Mouse (Mus musculus) G1E-ER4 (cell line): ENCODE data around the gene Olfr364-ps1. TPM values are rescaled to one million over a fixed set of nuclear protein-coding genes. Genes with fewer than 3 reads are reported as not detected.

Source experiments
- GATA1 ChIP-seq: IDR thresholded peaks from one replicate; pipeline ENCODE4 v1.8.0; 2012; ENCODE audit warnings: low read length, inconsistent platforms
- polyA plus RNA-seq: library from polyadenylated mRNA; stranded (reverse); fragments of >175 nt; gene quantifications from 2 replicates; pipeline ENCODE4 v1.2.3, GENCODE M21; 2012

Gene Olfr364-ps1
- polyA plus RNA-seq, result not detected in 2 replicates

DNA sequence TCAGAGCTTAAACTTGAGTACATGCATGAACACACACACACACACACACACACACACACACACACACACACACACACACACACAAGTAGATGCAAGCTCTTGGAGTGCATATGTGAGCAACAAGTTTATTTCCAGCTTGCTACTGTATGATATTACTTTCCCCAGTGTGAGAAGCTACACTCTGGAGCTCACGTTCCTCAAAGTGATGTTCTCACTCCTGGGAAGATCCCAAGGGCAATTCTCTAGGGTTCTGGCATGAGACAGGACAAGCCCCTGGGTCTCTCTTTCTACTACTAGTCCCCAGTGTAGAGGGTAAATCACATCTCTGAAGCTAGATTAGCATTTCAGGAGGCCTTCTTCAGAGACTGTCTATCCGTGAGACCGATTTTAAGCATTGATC, at the start of gene Olfr364-ps1:
Gene Olfr364-ps1, plus strand, starts transcription at position 301 of the 400 bp plus-strand sequence.
- no peak for TF ChIP-seq GATA1

DNA sequence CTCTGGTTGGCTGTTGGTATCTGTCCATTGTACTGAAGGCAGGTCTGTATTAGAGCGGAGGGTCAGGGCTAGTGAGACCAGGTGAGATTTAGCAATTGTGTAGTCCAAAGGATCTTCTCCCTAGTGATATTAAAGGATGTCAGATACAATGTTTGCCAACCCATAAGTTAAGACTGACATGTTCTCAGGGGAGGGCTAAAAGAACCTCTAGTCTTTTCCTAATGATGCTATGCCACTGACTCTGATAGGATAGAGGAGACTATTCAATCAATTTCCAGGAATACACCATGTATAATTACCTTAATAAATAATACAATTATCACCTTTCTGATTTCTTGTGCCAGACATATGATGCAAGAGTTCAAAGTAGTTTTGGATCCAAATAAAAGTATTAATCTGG, 21.3 kb upstream of the Olfr364-ps1 start, which contains the start of gene Olfr362:
Gene Olfr362, minus strand, starts transcription at position 101 of the 400 bp plus-strand sequence.
- no peak for TF ChIP-seq GATA1

DNA sequence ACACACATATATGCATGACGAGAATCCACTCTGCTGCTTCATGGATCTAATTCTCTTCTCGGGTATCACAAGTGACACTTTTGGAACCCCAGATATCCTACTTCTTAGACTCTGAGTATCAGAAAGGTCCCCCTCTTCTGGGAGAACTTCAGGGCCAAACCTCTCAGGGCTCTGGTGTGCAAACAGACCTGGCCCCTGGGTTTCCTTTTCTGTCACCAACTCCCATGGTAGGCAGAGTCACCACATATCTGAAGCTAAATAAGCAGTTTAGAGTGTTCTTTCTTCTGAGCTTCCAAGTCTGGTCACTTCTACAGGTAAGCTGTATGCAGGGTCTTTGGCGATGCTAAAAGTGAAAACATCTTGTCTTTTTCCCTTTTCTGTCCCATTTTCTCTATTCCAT, 48.8 kb downstream of the Olfr364-ps1 start, which contains the start of gene Olfr365:
Gene Olfr365, plus strand, starts transcription at position 301 of the 400 bp plus-strand sequence.
- TF ChIP-seq GATA1, result no peak

Other genes starting within 250 kb of the Olfr364-ps1 start
- gene Olfr353, start 246.4 kb upstream of the Olfr364-ps1 start, polyA plus RNA-seq, result not detected in 2 replicates
- gene Olfr354, start 233.6 kb upstream of the Olfr364-ps1 start, polyA plus RNA-seq, result not detected in 2 replicates
- not detected in 2 replicates for gene Olfr355, start 210.4 kb upstream of the Olfr364-ps1 start, polyA plus RNA-seq
- not detected in 2 replicates for gene Olfr356, start 202.2 kb upstream of the Olfr364-ps1 start, polyA plus RNA-seq
- not detected in 2 replicates for gene Olfr357, start 145.5 kb upstream of the Olfr364-ps1 start, polyA plus RNA-seq
- not detected in 2 replicates for gene Olfr358, start 130.0 kb upstream of the Olfr364-ps1 start, polyA plus RNA-seq
- not detected in 2 replicates for gene Olfr360, start 73.6 kb upstream of the Olfr364-ps1 start, polyA plus RNA-seq
- not detected in 2 replicates for gene Olfr361, start 50.0 kb upstream of the Olfr364-ps1 start, polyA plus RNA-seq
- gene Olfr362, start 21.4 kb upstream of the Olfr364-ps1 start, polyA plus RNA-seq, result not detected in 2 replicates
- gene Olfr365, start 48.9 kb downstream of the Olfr364-ps1 start, polyA plus RNA-seq, result not detected in 2 replicates
- gene Olfr366, start 72.3 kb downstream of the Olfr364-ps1 start, polyA plus RNA-seq, result not detected in 2 replicates
- not detected in 2 replicates for gene Olfr368, start 187.2 kb downstream of the Olfr364-ps1 start, polyA plus RNA-seq
- gene Pdcl, start 220.0 kb downstream of the Olfr364-ps1 start, polyA plus RNA-seq, result 2.4 and 19.6 TPM in 2 replicates